Mouse (Mus musculus) stomach, embryonic 15.5 days (tissue): ENCODE data around the gene Usp47. TPM values are rescaled to one million over a fixed set of nuclear protein-coding genes. Genes with fewer than 3 reads are reported as not detected.

Source experiments
- ATAC-seq: fragments of 200-750 bp; cut with Nextera tagmentation; 2 replicates; pipeline ENCODE4 v1.8.0; 2017; ENCODE audit warnings: low read depth, moderate number of reproducible peaks, moderate TSS enrichment; ENCODE audit not compliant: insufficient read depth, low FRiP score
- H3K27ac ChIP-seq: fragments of 300-500 bp; sonication (generic); 2 replicates; pipeline ENCODE4 v1.5.1; 2015; ENCODE audit warnings: mild to moderate bottlenecking, inconsistent platforms
- H3K27me3 ChIP-seq: fragments of 300-500 bp; sonication (generic); replicated peaks from 2 replicates; pipeline ENCODE4 v1.6.1; 2015; ENCODE audit warnings: inconsistent platforms
- H3K36me3 ChIP-seq: fragments of 300-500 bp; sonication (generic); 2 replicates; pipeline ENCODE4 v1.6.1; 2015; ENCODE audit warnings: inconsistent platforms
- H3K4me1 ChIP-seq: fragments of 300-500 bp; sonication (generic); 2 replicates; pipeline ENCODE4 v1.6.1; 2015; ENCODE audit warnings: inconsistent platforms
- H3K4me2 ChIP-seq: fragments of 300-500 bp; sonication (generic); 2 replicates; pipeline ENCODE4 v1.6.1; 2015; ENCODE audit warnings: mild to moderate bottlenecking, inconsistent platforms
- H3K4me3 ChIP-seq: fragments of 300-500 bp; sonication (generic); replicated peaks from 2 replicates; pipeline ENCODE4 v1.5.1; 2015; ENCODE audit warnings: inconsistent platforms
- H3K9ac ChIP-seq: fragments of 300-500 bp; sonication (generic); 2 replicates; pipeline ENCODE4 v1.6.1; 2015; ENCODE audit warnings: inconsistent platforms
- H3K9me3 ChIP-seq: fragments of 300-500 bp; sonication (generic); 2 replicates; pipeline ENCODE4 v1.6.1; 2016; ENCODE audit warnings: inconsistent platforms
- WGBS: fragments of 180-500 bp; shearing (Covaris S2); methylation state at CpG from one replicate; pipeline ENCODE4 v1.1.7; 2015; 5-methylcytosine and 5-hydroxymethylcytosine counted together
- polyA plus RNA-seq: library from polyadenylated mRNA; unstranded; fragments of >200 nt; fragmentation: Nextera tagmentation; extraction: Ambion mirVana; gene quantifications from 2 replicates; pipeline ENCODE4 v1.2.1, GENCODE M21; 2015

Usp47 gene
- polyA plus RNA-seq = 59.2 and 60.5 TPM in 2 replicates

GRCm38 (mm10) chr7:112023150-112023600, at the start of gene Usp47:
Usp47 (plus strand) TSS chr7:112023504.
- H3K9ac ChIP-seq = peak within 1 kb of the TSS; percentile 95
- ATAC-seq = peak; percentile 83
- no peaks in the 10 kb centered on the region for H3K36me3 ChIP-seq
- no peaks in the 10 kb centered on the region for H3K27me3 ChIP-seq
- H3K9me3 ChIP-seq = no peaks in the 10 kb centered on the region
- H3K4me2 ChIP-seq = peak within 1 kb of the TSS; percentile 91
- H3K4me1 ChIP-seq = peaks cover 23% of the 10 kb centered on the region; the same call in 1 of the 2 replicates
- peak within 1 kb of the TSS; percentile 98 for H3K27ac ChIP-seq
- WGBS = under 1% methylated on average over 50 of the region's 54 CpGs
- H3K4me3 ChIP-seq = peak within 1 kb of the TSS; percentile 89

DNA sequence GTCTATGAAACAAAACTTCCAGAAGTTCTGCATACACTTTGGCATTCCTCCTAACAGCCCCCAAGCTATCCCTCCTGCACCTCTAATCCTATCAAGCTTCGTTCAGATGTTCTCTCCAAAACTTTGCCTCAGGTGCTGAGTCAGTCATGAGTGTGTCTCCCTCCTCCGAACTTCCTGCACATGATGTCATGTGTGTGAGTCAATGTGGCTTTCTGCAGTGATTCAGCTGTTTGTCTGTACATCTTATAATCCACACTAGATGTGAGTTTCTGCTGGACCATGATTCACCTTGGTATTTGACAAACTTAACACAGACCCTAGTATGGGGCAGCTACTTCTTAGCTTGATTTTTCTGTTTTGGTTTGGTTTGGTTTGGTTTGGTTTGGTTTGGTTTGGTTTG, 46.9 kb upstream of the Usp47 start:
- Histone ChIP-seq H3K9me3 (no peaks in the 10 kb centered on the region), H3K27ac (no peak overlapping the region), H3K36me3 (no peaks in the 10 kb centered on the region), H3K4me1 (no peaks in the 10 kb centered on the region), H3K4me2 (no peak overlapping the region), H3K9ac (no peak overlapping the region), H3K27me3 (no peaks in the 10 kb centered on the region), H3K4me3 (no peak overlapping the region)
- WGBS = 61% methylated on average over 2 of the region's 2 CpGs
- ATAC-seq = no peak

DNA sequence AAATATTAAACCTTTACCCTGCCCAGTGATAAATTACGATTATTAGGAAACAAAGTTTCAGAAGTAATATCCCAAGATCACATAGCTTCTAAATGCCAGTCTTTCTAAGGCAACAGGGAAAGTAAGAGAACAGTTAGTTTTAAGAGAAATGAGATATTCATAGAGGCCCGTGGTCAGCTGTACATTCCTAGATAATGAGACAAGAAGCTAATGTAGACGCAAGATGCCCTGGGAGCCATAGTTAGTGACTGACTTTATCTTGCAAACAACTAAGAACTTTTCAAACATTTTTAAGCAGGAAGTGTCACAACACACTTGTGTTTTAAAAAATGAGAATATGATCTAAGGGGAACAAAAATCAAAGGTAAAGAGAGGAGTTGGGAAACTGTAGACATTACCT, 45.4 kb upstream of the Usp47 start:
- H3K9ac ChIP-seq = no peak overlapping the region
- H3K27me3 ChIP-seq = no peaks in the 10 kb centered on the region
- 68% methylated on average over 3 of the region's 3 CpGs for WGBS
- no peak for ATAC-seq
- no peaks in the 10 kb centered on the region for H3K4me1 ChIP-seq
- H3K9me3 ChIP-seq = no peaks in the 10 kb centered on the region
- no peak overlapping the region for H3K4me3 ChIP-seq
- no peak overlapping the region for H3K4me2 ChIP-seq
- H3K27ac ChIP-seq = no peak overlapping the region
- no peaks in the 10 kb centered on the region for H3K36me3 ChIP-seq

GRCm38 (mm10) chr7:111982296-111982695, 41.0 kb upstream of the Usp47 start:
- H3K27ac ChIP-seq = no peak overlapping the region
- H3K4me3 ChIP-seq = no peak overlapping the region
- WGBS = 96% methylated on average over 15 of the region's 15 CpGs
- H3K9me3 ChIP-seq = no peaks in the 10 kb centered on the region
- H3K4me1 ChIP-seq = no peaks in the 10 kb centered on the region
- no peak for ATAC-seq
- no peaks in the 10 kb centered on the region for H3K27me3 ChIP-seq
- no peak overlapping the region for H3K9ac ChIP-seq
- no peaks in the 10 kb centered on the region for H3K36me3 ChIP-seq
- no peak overlapping the region for H3K4me2 ChIP-seq

GRCm38 (mm10) chr7:111984530-111984929, 38.8 kb upstream of the Usp47 start:
- 96% methylated on average over 3 of the region's 3 CpGs for WGBS

DNA sequence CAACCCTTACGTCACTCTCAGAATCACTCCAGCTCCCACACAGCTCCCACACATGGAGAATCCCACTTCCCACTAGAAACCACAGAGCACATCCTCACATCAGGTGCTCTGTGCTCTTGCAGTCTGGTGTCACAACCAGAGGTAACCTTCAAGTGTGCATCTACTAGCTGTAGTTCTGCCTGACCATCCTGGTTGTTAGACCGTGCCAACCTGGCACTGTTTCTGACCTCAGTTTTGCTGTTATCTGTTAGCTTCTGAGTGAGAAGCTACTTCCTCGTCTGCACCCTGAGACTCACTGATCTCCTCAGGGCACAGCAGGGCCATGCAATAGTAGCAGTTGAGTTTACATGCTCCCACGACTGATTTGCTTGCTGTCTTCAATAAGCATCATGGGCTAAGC, 38.0 kb upstream of the Usp47 start:
- Histone ChIP-seq H3K4me2 (no peak overlapping the region), H3K27me3 (no peaks in the 10 kb centered on the region), H3K27ac (no peak overlapping the region), H3K36me3 (no peaks in the 10 kb centered on the region), H3K9me3 (no peaks in the 10 kb centered on the region), H3K4me3 (no peak overlapping the region), H3K9ac (no peak overlapping the region), H3K4me1 (no peaks in the 10 kb centered on the region)
- no peak for ATAC-seq
- 70% methylated on average over 4 of the region's 4 CpGs for WGBS

More at GRCm38 (mm10) chr7:111984530-111984929, 38.8 kb upstream of the Usp47 start:
- Histone ChIP-seq H3K4me3 (no peak overlapping the region), H3K4me1 (no peaks in the 10 kb centered on the region), H3K27ac (no peak overlapping the region), H3K4me2 (no peak overlapping the region), H3K27me3 (no peaks in the 10 kb centered on the region), H3K9ac (no peak overlapping the region), H3K36me3 (no peaks in the 10 kb centered on the region), H3K9me3 (no peaks in the 10 kb centered on the region)
- no peak for ATAC-seq

GRCm38 (mm10) chr7:111986906-111987305, 36.4 kb upstream of the Usp47 start:
- no peak overlapping the region for H3K4me3 ChIP-seq
- no peaks in the 10 kb centered on the region for H3K4me1 ChIP-seq
- H3K4me2 ChIP-seq = no peak overlapping the region
- no peaks in the 10 kb centered on the region for H3K36me3 ChIP-seq
- H3K9ac ChIP-seq = no peak overlapping the region
- H3K9me3 ChIP-seq = no peaks in the 10 kb centered on the region
- H3K27me3 ChIP-seq = no peaks in the 10 kb centered on the region
- no peak for ATAC-seq
- no peak overlapping the region for H3K27ac ChIP-seq
- 66% methylated on average over 3 of the region's 3 CpGs for WGBS

- Histone ChIP-seq H3K27me3 (no peaks in the 10 kb centered on the region), H3K9me3 (no peaks in the 10 kb centered on the region), H3K4me1 (no peaks in the 10 kb centered on the region), H3K4me3 (no peak overlapping the region), H3K27ac (no peak overlapping the region), H3K4me2 (no peak overlapping the region), H3K36me3 (no peaks in the 10 kb centered on the region), H3K9ac (no peak overlapping the region)
- no peak for ATAC-seq
- 38% methylated on average over 2 of the region's 2 CpGs for WGBS
Measured at GRCm38 (mm10) chr7:111997441-111997840, 25.9 kb upstream of the Usp47 start.

DNA sequence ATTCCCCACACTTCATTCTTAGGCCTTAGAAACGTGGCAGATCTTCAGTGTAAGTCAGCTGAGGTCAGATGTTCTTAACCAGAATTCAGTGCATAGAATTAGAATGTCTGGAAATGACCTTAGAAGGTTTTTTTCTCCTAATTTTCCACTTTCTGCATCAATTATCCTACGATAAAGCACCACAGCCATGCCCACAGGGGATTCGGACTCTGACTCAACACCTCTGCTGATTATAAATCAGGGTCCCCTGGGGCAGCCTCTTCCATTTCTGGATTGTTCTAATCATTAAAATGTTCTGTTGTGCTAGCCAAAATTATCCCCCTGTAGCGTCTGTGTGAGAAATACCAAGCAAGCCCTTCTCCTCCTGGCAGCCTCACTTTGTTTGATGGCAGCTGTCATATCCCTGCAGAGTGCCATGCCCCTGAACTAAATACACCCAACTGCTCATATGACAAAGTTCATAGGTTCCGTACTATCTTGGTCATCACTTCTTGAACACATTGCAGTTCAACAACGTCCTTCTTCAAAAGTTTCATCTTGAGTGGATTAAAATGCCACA, 24.8 kb upstream of the Usp47 start:
- Histone ChIP-seq H3K4me2 (no peak overlapping the region), H3K9ac (no peak overlapping the region), H3K9me3 (no peaks in the 10 kb centered on the region), H3K27me3 (no peaks in the 10 kb centered on the region), H3K4me1 (no peaks in the 10 kb centered on the region), H3K4me3 (no peak overlapping the region), H3K36me3 (no peaks in the 10 kb centered on the region), H3K27ac (no peak overlapping the region)
- ATAC-seq = no peak
- WGBS = 70% methylated on average over 6 of the region's 6 CpGs

DNA sequence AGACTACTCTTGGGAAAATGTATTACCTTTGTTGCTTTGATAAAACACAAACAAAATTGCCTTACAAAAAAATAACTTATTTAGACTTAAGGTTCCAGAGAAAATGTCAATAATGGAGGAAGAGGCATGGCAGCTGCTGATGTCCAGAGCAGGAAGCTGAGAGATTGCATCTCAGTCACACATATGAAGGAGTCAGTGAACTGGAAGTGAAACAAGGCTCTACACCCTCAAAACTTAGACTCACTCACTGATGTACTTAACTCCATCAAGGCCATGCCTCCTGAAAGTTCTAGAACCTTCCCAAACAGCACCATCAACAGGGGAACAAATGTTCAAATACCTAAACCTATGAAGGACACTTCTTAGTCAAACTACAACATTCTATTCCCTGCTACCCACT, 23.9 kb upstream of the Usp47 start:
- Histone ChIP-seq H3K4me2 (no peak overlapping the region), H3K27me3 (no peaks in the 10 kb centered on the region), H3K4me1 (no peaks in the 10 kb centered on the region), H3K27ac (no peak overlapping the region), H3K9me3 (no peaks in the 10 kb centered on the region), H3K36me3 (no peaks in the 10 kb centered on the region), H3K9ac (no peak overlapping the region), H3K4me3 (no peak overlapping the region)
- no peak for ATAC-seq

- no peaks in the 10 kb centered on the region for H3K36me3 ChIP-seq
- H3K9ac ChIP-seq = no peak overlapping the region
- no peaks in the 10 kb centered on the region for H3K27me3 ChIP-seq
- ATAC-seq = no peak
- H3K27ac ChIP-seq = no peak overlapping the region
- no peak overlapping the region for H3K4me3 ChIP-seq
- H3K9me3 ChIP-seq = no peaks in the 10 kb centered on the region
- 74% methylated on average over 1 of the region's 1 CpGs for WGBS
- no peaks in the 10 kb centered on the region for H3K4me1 ChIP-seq
- no peak overlapping the region for H3K4me2 ChIP-seq
Measured at GRCm38 (mm10) chr7:112000166-112000565, 23.1 kb upstream of the Usp47 start.

DNA sequence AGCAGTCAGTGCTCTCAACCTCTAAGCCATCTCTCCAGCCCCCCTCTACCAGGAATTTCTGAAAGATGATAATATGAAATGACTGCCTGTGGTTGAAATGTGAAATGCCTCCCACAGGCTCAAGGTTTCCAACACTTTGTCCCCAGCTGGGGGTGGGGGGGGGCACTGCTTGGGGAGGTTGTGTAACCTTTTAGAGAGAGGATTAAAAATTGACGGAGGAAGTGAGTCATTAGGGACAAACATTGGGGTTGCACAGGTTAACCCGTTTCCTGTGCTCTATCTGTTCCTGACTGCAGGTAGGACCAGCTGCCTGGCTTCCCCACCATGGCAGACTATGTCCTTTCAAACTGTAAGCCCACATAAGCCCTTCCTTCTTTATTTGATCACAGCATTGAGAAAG, 12.8 kb upstream of the Usp47 start:
- H3K27me3 ChIP-seq = no peaks in the 10 kb centered on the region
- H3K9ac ChIP-seq = no peak overlapping the region

DNA sequence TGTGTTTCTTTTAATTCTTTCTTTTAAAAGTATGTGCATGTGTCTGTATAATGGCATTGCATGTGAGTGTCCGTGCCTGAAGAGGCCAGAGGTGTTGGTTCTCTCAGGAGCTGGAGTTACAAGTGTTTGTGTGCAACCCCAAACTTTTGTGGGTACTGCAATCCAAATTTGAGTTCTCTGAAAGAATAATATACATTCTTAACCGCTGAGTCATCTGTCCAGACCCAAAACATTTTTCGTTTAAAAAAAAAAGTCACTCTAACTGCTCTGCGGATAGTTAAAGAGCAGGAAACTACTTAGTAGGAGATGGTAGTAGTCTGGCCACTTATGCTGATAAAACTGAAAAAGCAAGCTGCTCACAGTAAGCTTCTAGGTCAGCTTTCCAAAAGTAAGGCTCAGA, 12.3 kb upstream of the Usp47 start:
- H3K9me3 ChIP-seq = no peaks in the 10 kb centered on the region
- no peak for ATAC-seq
- WGBS = 46% methylated on average over 4 of the region's 4 CpGs
- no peaks in the 10 kb centered on the region for H3K36me3 ChIP-seq
- peaks cover 11% of the 10 kb centered on the region; the same call in 1 of the 2 replicates for H3K4me1 ChIP-seq
- H3K4me3 ChIP-seq = no peak overlapping the region
- H3K9ac ChIP-seq = no peak overlapping the region
- H3K27me3 ChIP-seq = no peaks in the 10 kb centered on the region
- H3K4me2 ChIP-seq = no peak overlapping the region
- no peak overlapping the region for H3K27ac ChIP-seq

More for the DNA sequence above, 12.8 kb upstream of the Usp47 start:
- Histone ChIP-seq H3K36me3 (no peaks in the 10 kb centered on the region), H3K27ac (no peak overlapping the region), H3K4me3 (no peak overlapping the region), H3K4me2 (no peak overlapping the region), H3K4me1 (peaks cover 11% of the 10 kb centered on the region; the same call in 1 of the 2 replicates), H3K9me3 (no peaks in the 10 kb centered on the region)
- WGBS = 58% methylated on average over 2 of the region's 2 CpGs
- no peak for ATAC-seq
